Mouse (Mus musculus): ENCODE results near the gene Mtnr1b. TPM values are rescaled to one million over a fixed set of nuclear protein-coding genes. Genes with fewer than 3 reads are reported as not detected.
A peak's percentile ranks its signal among the peaks of the same experiment; 100 is the strongest.

The Mtnr1b gene
- total and polyA plus RNA-seq, 3 experiments: not detected

GRCm38 (mm10) chr9:15802413-15803027, 71.8 kb downstream of the Mtnr1b start:
- no peak for DNase-seq

GRCm38 (mm10) chr9:15800402-15800801, 74.0 kb downstream of the Mtnr1b start:
- no peak for DNase-seq

- no peak for DNase-seq
Measured at GRCm38 (mm10) chr9:15794408-15794807, 79.9 kb downstream of the Mtnr1b start.

GRCm38 (mm10) chr9:15792076-15792475, 82.3 kb downstream of the Mtnr1b start:
- DNase-seq: no peak

GRCm38 (mm10) chr9:15786610-15787009, 87.7 kb downstream of the Mtnr1b start:
- DNase-seq: no peak

- DNase-seq: peak; percentile 13
Measured at GRCm38 (mm10) chr9:15786192-15786591, 88.2 kb downstream of the Mtnr1b start.

GRCm38 (mm10) chr9:15781936-15782335, 92.4 kb downstream of the Mtnr1b start:
- DNase-seq: no peak

GRCm38 (mm10) chr9:15774911-15775310, 99.4 kb downstream of the Mtnr1b start:
- no peak for DNase-seq

Other genes starting within 250 kb of the Mtnr1b start
- under 1 TPM; 0.09 to 0.24 TPM for gene Deup1, start 246.6 kb downstream of the Mtnr1b start, total RNA-seq (2021)
- gene Deup1, start 246.6 kb downstream of the Mtnr1b start, polyA plus RNA-seq (2012; rRNA removed): 0.10 TPM in 1 of 2 replicates, not detected in the other
- 10 to 100 TPM; 30.6 to 31.2 TPM for gene Slc36a4, start 164.8 kb downstream of the Mtnr1b start, total RNA-seq (2021)
- gene Slc36a4, start 164.8 kb downstream of the Mtnr1b start, polyA plus RNA-seq (2012; rRNA removed): 3.0 and 5.0 TPM in 2 replicates

Data from adrenal gland, adult 2 months (tissue).